Mouse (Mus musculus): ENCODE results near the gene Tcf7l2.

DNA sequence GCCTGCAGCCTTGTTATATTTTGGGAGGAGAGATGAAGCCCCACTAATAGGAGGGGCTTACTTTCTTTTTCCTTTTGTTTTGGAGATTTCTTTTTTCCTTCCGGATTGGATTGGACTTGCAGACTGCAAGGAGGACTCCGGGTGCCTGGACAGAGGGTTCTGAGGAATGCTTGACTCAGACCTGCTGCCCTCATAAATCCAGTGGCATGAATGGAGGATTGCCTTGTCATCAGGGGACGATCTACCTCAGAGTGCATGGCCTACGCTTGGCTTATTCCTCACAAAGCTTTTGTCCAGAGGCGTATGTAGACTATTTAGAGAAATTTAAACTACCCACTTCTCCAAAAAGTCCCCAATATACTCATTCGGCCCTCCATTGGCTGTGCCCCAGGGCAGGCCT, 25.5 kb downstream of the Tcf7l2 start:
- TF ChIP-seq POLR2A (IDR thresholded peaks at IDR 0.05; ENCODE audit: extremely low read depth, insufficient read depth, low read length) (no peak), CTCF (IDR thresholded peaks at IDR 0.05; ENCODE audit: low read depth, low read length) (no peak)

Measured in liver, adult 2 months (tissue).